Mouse (Mus musculus): ENCODE data around the gene Enox1.

DNA sequence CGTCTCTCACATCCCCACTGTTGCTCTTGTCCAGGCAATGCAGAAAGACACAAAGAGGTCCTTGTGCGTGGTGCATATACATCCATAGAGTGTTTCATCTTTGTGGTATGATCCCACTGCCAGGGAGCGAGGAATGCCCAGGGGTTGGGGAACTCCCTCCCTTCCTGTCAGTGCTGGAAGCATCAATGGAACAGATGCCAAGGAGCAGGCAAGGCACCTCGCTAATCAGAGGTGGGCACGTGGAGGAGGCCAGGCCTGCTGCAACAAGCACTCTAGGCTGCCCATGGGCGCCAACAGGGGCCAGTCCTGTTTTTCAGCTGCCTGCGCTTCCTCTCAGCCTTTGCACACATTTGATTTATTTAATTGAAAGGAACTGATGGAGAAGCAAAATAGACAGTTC, 56.6 kb downstream of the Enox1 start:
- TF ChIP-seq E2F4 (IDR thresholded peaks at IDR 0.05; ENCODE audit: insufficient replicate concordance, low read depth, low read length) (no peak), USF1 (IDR thresholded peaks at IDR 0.05; ENCODE audit: low read depth, low read length) (no peak), CTCF (conservative IDR thresholded peaks at IDR 0.05 in 1 of 2, IDR thresholded peaks at IDR 0.05 in 1 of 2; ENCODE audit: low read depth in 2 of 2, low read length in 2 of 2) (no peak), ELF1 (IDR thresholded peaks at IDR 0.05; ENCODE audit: low read depth, low read length) (no peak), CHD2 (IDR thresholded peaks at IDR 0.05; ENCODE audit: low read length) (no peak), POLR2A (IDR thresholded peaks at IDR 0.05; ENCODE audit: low read depth, low read length) (no peak), MXI1 (IDR thresholded peaks at IDR 0.05; ENCODE audit: low read depth, low read length) (no peak), HCFC1 (IDR thresholded peaks at IDR 0.05; ENCODE audit: low read depth, low read length) (no peak), UBTF (IDR thresholded peaks at IDR 0.05; ENCODE audit: low read depth, low read length) (no peak)
